Mouse (Mus musculus) macrophage (primary cell): Measurements from ENCODE around the gene Vps33b. TPM values are rescaled to one million over a fixed set of nuclear protein-coding genes. Genes with fewer than 3 reads are reported as not detected.
A peak's percentile ranks its signal among the peaks of the same experiment; 100 is the strongest.
"Not testable (repeated sequence)": the region's sequence is repeated elsewhere in the genome, so short reads cannot be mapped to it uniquely, and the experiment has no call there.

ENCODE experiments used
- H3K27ac ChIP-seq: fragments of 350-480 bp; formaldehyde crosslinking; 2 replicates; pipeline ENCODE4 v1.9.0; 2021
- H3K36me3 ChIP-seq: fragments of 350-480 bp; formaldehyde crosslinking; 2 replicates; pipeline ENCODE4 v1.9.0; 2021; ENCODE audit errors: inconsistent target
- H3K4me3 ChIP-seq: fragments of 350-480 bp; formaldehyde crosslinking; 2 replicates; pipeline ENCODE4 v1.9.0; 2021; ENCODE audit errors: inconsistent target
- H3K79me2 ChIP-seq: fragments of 350-480 bp; formaldehyde crosslinking; 2 replicates; pipeline ENCODE4 v1.9.0; 2021; ENCODE audit errors: inconsistent target
- WGBS: methylation state at CpG from one replicate; pipeline ENCODE4 v1.1.7; 2026; ENCODE audit warnings: inconsistent platforms; ENCODE audit not compliant: missing documents; 5-methylcytosine and 5-hydroxymethylcytosine counted together
- polyA plus RNA-seq: library from polyadenylated mRNA; stranded (reverse); fragments of 250-400 nt; gene quantifications from 3 replicates; pipeline ENCODE4 v1.2.4, GENCODE M21; 2018; ENCODE audit warnings: inconsistent platforms

Vps33b gene
- polyA plus RNA-seq, 1 experiment from 2014 or later: 9.4 TPM

DNA sequence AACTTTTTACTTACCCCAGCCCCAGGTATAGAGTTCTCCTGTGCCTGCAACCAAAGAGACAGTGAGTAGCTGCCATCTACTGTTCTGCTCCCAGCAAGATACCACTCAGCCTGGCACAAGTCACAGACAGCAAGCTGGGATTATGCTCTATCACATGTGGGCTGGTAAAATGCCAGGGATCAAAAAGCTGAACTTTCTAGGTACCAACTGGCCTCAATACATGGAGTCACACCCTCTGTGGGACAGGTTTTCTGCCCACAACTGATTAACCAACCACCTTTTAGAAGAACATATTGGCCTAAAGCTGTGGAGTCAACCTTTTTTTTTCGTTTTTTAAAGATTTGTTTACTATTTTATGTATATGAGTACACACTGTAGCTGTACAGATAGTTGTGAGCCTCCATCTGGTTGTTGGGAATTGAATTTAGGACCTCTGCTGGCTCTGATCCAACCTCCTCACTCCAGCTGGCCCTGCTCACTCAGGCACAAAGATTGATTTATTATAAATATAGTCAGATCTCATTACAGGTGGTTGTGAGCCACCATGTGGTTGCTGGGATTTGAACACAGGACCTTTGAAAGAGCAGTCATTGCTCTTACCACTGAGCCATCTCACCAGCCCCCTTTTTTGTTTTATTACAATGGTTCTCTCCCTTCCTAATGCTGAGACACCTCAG lies 48.1 kb downstream of the Vps33b start:
- Histone ChIP-seq H3K4me3 (no peak overlapping the region), H3K36me3 (peaks cover 8% of the 10 kb centered on the region; the same call in 1 of the 2 replicates), H3K79me2 (no peaks in the 10 kb centered on the region), H3K27ac (no peak overlapping the region)
- 78% methylated on average over 1 of the region's 1 CpGs for WGBS

DNA sequence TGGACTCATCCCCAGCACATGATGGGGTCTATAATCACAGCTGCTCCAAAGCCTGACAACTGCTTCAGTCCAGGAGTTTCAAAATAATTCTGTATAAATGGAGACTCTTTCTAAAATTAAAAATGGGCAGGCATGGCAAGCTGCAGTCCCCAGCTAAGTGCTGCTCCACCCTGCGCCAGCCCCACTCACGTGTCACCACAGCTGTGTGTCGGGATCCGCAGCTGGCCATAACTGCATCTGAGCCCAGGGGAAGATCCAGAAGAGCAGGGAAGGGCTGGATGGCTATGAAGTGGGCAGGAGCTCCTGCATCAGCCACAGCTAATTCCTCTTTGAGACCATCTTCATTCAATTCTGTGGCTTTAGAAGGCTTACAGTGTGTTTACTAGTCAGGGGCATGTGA lies 49.2 kb downstream of the Vps33b start:
- Histone ChIP-seq H3K27ac (no peak overlapping the region), H3K36me3 (peaks cover 8% of the 10 kb centered on the region; the same call in 1 of the 2 replicates), H3K79me2 (no peaks in the 10 kb centered on the region), H3K4me3 (no peak overlapping the region)
- WGBS: 100% methylated on average over 4 of the region's 4 CpGs

DNA sequence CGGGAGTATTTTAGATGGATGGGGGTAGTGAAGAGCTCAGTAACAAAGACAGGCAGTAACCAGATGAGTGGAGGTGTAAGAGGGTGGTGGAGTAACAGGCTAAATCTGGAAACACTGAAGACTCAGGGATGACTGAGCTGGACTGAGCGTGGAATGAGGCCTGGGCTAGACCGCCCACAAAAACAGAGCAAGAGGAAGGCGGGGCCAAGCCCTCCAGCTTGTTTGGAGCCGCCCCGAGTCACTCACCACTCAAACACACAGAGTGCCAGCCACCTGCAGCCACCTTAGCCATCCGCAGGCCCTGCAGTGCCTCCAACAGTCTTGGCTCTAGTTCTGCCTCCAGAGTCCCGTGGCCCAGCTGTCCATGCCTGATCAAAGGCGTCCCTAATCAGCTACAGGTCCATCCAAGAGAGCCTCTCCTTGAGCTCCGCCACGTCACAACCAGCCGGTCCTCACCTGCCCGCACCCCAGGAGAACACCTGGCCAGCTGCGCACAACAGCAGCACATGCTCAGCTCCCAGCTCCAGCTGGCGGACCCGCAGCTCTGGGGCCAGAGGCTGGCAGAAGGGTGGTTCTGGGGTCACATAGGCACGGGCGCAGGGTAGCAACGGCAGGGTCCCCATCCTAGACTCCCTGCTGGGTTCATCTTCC lies 50.5 kb downstream of the Vps33b start:
- Histone ChIP-seq H3K79me2 (no peaks in the 10 kb centered on the region), H3K36me3 (0 out of 2 replicates have a peak, but pooled peaks cover 4% of the 10 kb centered on the region), H3K4me3 (no peak overlapping the region), H3K27ac (no peak overlapping the region)
- 92% methylated on average over 18 of the region's 19 CpGs for WGBS

DNA sequence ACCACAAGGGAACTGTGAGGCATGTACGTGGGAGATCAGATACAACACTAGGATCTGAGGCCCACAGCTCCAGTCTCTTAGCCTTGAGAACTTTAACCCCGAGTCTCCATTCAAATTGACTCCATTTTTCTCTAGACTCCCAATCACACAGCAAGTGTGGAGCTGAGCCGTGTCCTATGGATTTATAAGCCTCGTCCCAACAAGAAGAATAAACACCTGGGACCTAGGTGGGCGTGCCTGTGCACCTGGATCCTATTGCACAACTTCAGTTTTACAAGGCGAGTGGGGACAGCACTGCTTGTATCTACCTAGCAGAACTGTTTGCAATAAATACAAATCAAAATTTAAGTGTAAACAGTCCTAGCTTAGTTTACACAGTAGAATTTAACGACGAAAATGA lies 53.9 kb downstream of the Vps33b start:
- H3K27ac ChIP-seq: peak overlapping the region; percentile 54; the same call in 1 of the 2 replicates
- peaks cover 23% of the 10 kb centered on the region; the same call in 1 of the 2 replicates for H3K36me3 ChIP-seq
- H3K79me2 ChIP-seq: no peaks in the 10 kb centered on the region
- WGBS: 24% methylated on average over 8 of the region's 8 CpGs
- peak overlapping the region; percentile 55 for H3K4me3 ChIP-seq

DNA sequence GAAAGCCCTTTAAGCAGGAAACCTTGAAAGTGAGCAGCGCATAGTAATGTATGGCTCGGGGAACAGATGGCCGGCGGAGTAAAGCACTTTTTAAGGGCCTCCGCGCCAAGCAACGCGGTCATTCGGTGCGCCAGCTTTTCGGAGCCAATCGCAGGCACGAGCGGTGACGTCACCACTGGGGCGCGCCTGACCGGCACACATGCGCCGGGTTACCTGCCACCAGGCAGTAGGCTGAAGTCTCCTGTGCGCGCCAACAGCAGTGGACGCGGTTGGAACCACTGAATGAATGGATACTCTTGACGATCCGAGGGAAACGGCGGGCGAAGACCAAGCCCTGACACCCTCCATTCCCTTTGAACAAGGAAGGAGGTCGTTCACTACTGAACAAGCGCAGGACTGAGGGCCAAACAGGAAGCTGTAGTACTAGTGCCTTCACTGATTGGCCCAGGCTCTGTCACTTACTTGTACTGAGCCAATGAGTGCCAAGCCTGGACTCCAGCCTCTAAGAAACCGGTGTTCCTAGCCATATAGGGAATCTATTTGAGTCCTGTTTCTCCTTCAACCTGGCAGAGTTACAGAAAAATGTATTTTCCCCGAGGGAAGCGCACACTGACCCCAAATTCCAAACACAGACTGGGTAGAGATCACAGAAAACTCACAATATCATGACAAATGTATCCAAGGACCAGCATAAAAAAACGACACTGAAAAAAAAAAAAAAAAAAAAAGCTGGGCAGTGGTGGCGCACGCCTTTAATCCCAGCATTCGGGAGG lies 54.8 kb downstream of the Vps33b start, which contains the start of gene Rccd1:
Gene Rccd1 (minus strand): TSS at position 412 of the 773 bp plus-strand sequence.
- Histone ChIP-seq H3K79me2 (no peaks in the 10 kb centered on the region), H3K36me3 (peaks cover 28% of the 10 kb centered on the region; the same call in 1 of the 2 replicates), H3K27ac (peak within 1 kb of the TSS; percentile 54), H3K4me3 (peak within 1 kb of the TSS; percentile 55)
- WGBS: under 1% methylated on average over 34 of the region's 38 CpGs

DNA sequence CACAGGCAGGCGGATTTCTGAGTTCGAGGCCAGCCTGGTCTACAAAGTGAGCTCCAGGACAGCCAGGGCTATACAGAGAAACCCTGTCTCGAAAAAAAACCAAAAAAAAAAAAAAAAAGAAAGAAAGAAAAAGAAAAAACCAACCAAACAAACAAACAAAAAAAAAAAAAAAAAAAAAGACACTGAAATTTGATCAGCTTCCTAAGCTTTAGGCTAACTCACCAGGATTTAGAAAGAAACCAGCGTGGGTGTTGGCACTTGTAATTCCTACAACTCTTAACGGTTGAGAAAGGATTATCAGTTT lies 55.3 kb downstream of the Vps33b start:
- not testable (repeated sequence) for H3K4me3 ChIP-seq, H3K79me2 ChIP-seq, H3K27ac ChIP-seq
- WGBS: 83% methylated on average over 2 of the region's 5 CpGs
- H3K36me3 ChIP-seq: peaks cover 32% of the 10 kb centered on the region; the same call in 1 of the 2 replicates

DNA sequence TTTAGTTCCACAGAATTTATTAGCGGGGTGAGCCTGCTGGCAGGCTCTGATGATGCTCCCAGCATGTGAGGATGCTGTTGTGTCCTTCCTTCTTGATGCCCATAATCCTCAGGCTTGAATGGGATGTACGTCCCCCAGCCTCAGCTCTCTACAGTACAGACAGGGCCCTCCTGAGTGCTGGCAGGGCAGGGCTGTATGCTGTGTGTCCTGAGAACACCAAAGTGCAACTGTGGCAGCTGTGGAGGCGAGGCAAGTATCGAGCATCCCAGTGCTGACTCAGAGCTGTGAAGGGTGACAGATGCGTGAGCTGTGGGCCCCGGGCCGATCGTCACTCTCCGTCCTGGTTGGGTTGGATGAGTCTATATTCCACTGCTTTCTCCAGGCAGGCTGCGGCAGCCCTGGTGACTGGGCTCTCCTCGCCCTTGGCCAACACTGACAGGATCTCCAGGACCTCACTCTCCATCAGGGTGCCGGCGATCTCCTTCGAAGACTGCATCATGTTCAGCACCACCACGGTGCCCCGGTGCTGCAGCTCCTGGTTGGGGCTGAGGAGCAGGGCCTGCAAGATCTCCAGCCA lies 55.9 kb downstream of the Vps33b start:
- Histone ChIP-seq H3K36me3 (peaks cover 37% of the 10 kb centered on the region), H3K27ac (no peak overlapping the region)

DNA sequence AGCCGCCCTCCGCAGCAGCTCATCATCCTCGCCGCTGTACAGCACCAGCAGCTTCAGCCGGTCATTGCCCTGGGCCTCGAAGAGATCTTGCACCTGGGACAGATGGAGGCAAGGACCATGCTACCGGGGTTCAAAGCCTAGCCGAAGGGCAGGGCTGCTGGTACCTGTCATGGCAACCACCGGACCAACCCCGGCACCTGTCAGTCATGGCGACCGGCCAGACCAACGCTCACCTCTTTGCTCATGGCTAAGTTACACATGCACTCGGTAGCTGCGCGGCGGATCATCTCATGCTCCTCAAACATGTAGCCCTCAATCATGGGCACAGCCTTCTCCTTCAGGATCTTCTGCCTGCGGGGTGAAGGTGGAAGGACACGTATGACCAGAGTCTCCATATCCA lies 56.6 kb downstream of the Vps33b start:
- no peaks in the 10 kb centered on the region for H3K79me2 ChIP-seq
- no peak overlapping the region for H3K4me3 ChIP-seq
- 91% methylated on average over 15 of the region's 19 CpGs for WGBS
- H3K36me3 ChIP-seq: peaks cover 44% of the 10 kb centered on the region
- H3K27ac ChIP-seq: no peak overlapping the region

More for the DNA sequence above, 55.9 kb downstream of the Vps33b start:
- no peak overlapping the region for H3K4me3 ChIP-seq
- no peaks in the 10 kb centered on the region for H3K79me2 ChIP-seq
- WGBS: 94% methylated on average over 16 of the region's 16 CpGs

DNA sequence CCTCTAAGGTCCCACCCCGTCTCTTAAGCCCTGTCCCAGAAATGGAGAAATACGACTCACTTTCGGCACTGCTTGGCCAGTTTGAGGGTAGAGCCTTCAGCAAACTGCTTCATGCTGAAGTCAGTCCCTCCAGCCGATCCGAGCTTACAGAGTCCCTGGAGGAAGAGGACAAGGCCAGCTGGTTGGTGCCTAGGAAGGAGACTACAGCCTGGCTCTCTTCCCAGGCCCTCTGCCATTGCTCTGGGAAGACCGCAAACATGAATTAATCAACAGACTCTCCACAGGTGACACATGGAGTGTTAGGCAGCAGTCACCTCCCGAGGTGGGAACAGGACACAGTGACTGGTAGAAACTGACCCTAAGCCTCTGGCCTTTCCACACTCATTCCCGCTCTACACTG lies 60.8 kb downstream of the Vps33b start:
- WGBS: 90% methylated on average over 8 of the region's 8 CpGs
- Histone ChIP-seq H3K4me3 (no peak overlapping the region), H3K27ac (no peak overlapping the region), H3K36me3 (peaks cover 86% of the 10 kb centered on the region), H3K79me2 (no peaks in the 10 kb centered on the region)

DNA sequence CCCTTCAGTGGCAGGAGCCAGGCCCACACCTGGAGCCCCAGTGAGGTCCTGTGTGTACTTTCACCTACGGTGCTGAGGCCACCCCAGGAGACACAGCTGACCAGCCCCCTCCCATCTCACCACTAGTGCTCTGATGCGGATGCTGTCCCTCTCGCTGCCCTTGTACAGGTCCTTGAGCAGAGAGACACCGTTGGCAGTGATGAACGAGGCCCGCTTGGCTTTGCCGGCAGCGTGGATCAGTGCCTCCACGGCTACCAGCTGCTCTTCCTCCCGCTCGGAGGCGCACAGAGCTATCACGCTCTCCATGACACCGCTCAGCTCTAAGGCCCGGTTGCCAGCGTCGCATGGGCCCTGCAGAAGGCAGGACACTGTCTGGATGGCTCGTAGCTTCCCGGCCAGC lies 62.0 kb downstream of the Vps33b start:
- Histone ChIP-seq H3K36me3 (peaks cover 90% of the 10 kb centered on the region), H3K79me2 (no peaks in the 10 kb centered on the region), H3K27ac (no peak overlapping the region), H3K4me3 (no peak overlapping the region)
- 94% methylated on average over 18 of the region's 19 CpGs for WGBS

DNA sequence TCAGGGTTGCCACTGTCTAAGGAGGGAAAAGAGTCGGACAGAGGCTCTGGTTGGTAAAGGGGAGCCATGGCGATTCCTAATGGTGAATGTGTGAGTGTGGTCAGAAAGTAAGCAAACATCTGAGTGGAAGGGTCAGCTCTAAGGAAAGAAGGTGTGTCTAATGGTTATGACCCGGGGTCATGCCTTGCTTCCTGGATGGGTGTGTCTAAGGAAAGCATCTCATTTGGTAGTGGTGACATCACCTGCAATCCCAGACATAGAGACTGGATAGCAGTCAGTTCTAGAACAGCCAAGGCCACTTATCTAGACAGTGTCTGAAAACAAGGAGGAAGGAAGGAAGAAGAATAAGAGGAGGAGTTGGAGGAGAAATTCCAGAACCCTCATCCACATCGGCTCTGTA lies 65.4 kb downstream of the Vps33b start:
- Histone ChIP-seq H3K4me3 (no peak overlapping the region), H3K36me3 (peaks cover 73% of the 10 kb centered on the region)
- WGBS: 87% methylated on average over 4 of the region's 4 CpGs

DNA sequence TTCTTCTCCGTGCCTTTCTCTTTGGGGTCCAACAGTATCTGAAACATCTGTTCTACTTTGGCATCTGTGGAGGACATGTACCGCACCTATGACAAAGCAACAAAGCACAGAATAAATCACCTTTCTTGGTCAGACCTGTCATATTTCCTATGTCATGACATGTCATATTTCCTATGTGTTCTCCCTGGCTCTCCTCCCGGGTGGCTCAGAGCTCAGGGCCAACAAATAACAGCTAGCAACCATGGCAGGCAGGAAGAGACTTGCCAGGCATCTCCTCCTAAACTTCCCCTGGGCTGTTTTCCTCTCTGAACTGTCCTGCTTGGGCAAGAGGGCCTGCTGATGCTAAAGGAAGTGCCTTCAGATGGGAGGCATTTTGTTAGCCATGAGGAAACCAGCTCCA lies 67.5 kb downstream of the Vps33b start:
- peaks cover 53% of the 10 kb centered on the region for H3K36me3 ChIP-seq
- 79% methylated on average over 2 of the region's 3 CpGs for WGBS
- H3K79me2 ChIP-seq: no peaks in the 10 kb centered on the region
- no peak overlapping the region for H3K27ac ChIP-seq
- no peak overlapping the region for H3K4me3 ChIP-seq

More for the DNA sequence above, 65.4 kb downstream of the Vps33b start:
- H3K27ac ChIP-seq: no peak overlapping the region
- H3K79me2 ChIP-seq: no peaks in the 10 kb centered on the region

DNA sequence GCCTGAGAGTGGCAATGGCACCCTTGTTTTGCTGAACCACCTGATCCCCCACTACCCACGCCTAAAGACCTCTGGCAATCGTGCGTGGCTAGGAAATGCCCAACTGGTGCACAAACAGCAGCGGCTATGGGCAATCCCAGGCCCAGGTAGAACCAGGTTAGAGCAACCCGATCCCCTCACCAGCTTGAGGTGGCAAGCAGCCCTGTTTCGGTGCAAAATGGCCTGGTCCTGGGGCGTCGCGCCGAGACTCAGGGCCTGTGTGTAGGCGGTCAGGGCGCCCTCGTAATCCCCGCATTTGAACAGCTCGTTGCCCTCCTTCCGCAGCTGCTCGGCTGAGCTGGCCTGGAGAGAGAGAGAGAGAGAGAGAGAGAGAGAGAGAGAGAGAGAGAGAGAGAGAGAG lies 69.9 kb downstream of the Vps33b start:
- Histone ChIP-seq H3K27ac (no peak overlapping the region), H3K4me3 (peak overlapping the region; percentile 19; the same call in 1 of the 2 replicates), H3K36me3 (peaks cover 28% of the 10 kb centered on the region), H3K79me2 (no peaks in the 10 kb centered on the region)
- 24% methylated on average over 12 of the region's 17 CpGs for WGBS

DNA sequence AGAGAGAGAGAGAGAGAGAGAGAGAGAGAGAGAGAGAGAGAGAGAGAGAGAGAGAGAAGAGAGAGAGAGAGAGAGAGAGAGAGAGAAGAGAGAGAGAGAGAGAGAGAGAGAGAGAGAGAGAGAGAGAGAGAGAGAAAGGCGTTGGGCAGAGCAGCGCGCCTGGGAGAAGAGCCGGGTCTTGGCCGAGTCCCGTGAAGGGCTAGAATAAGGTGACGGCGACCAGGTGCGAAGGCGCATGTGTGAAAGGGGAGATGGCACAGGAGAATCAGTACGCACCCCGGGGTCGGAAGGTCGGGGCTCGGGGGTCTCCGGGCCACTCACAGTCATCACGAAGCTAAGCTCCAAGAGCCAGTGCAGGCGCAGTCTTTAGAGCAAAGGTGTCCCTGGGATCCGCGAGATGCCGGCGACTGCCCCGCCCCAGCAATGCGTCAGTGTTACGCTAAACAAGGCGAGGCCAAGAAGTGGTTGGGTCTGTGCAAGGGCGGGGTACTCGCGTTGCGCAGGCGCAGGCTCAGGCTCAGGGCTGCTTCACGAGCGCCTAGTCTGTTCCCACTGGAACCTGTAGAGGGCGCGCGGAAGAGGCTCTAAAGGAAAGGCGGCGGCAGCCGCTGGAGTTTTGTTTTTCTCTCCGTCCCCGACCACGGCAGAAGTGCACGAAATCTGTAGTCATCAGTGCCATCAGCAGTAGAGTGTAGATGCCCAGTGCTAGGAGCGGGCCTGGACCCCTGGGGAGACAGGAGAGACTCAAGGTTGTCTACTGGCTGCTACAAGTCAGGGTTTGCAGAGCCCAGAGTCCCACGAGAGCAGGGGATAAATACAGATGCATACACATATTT lies 70.6 kb downstream of the Vps33b start:
- H3K4me3 ChIP-seq: peak overlapping the region; percentile 55
- WGBS: under 1% methylated on average over 44 of the region's 45 CpGs
- no peaks in the 10 kb centered on the region for H3K79me2 ChIP-seq
- H3K36me3 ChIP-seq: peaks cover 22% of the 10 kb centered on the region
- H3K27ac ChIP-seq: peak overlapping the region; percentile 38
